Mouse (Mus musculus) lung, postnatal 0 days (tissue): ENCODE measurements at regions not wholly inside any gene's neighbourhood (a gene's known extent, or its start where the extent isn't known, plus 50 kb on each side); places are given as distances from the start of the nearest gene placed in this dataset.
A peak's percentile ranks its signal among the peaks of the same experiment; 100 is the strongest.

Experiments used
- ATAC-seq: fragments of 200-750 bp; cut with Nextera tagmentation; 2 replicates; pipeline ENCODE4 v1.8.0; 2017; ENCODE audit warnings: moderate library complexity
- DNase-seq: peaks from one replicate; pipeline ENCODE4 v3.0.0-alpha.2; 2016; ENCODE audit warnings: low spot score
- H3K27ac ChIP-seq: fragments of 300-500 bp; sonication (generic); 2 replicates; pipeline ENCODE4 v1.5.1; 2014; ENCODE audit warnings: antibody characterized with exemption, mild to moderate bottlenecking, low read length, mixed read lengths
- H3K27me3 ChIP-seq: fragments of 300-500 bp; sonication (generic); replicated peaks from 2 replicates; pipeline ENCODE4 v1.6.1; 2014; ENCODE audit warnings: low read length, mixed read lengths; ENCODE audit not compliant: insufficient read depth
- H3K36me3 ChIP-seq: fragments of 300-500 bp; sonication (generic); 2 replicates; pipeline ENCODE4 v1.6.1; 2014; ENCODE audit warnings: low read length, mixed read lengths; ENCODE audit not compliant: insufficient read depth
- H3K4me1 ChIP-seq: fragments of 300-500 bp; sonication (generic); 2 replicates; pipeline ENCODE4 v1.6.1; 2014; ENCODE audit warnings: antibody characterized with exemption, low read depth, low read length, mixed read lengths; ENCODE audit not compliant: insufficient read depth
- H3K4me2 ChIP-seq: fragments of 300-500 bp; sonication (generic); replicated peaks from 2 replicates; pipeline ENCODE4 v1.6.1; 2014; ENCODE audit warnings: low read depth, mild to moderate bottlenecking, low read length, moderate library complexity, mixed read lengths
- H3K4me3 ChIP-seq: fragments of 300-500 bp; sonication (generic); 2 replicates; pipeline ENCODE4 v1.5.1; 2014; ENCODE audit warnings: low read depth, low read length
- H3K9ac ChIP-seq: fragments of 300-500 bp; sonication (generic); replicated peaks from 2 replicates; pipeline ENCODE4 v1.6.1; 2014; ENCODE audit warnings: low read depth, mild to moderate bottlenecking
- H3K9me3 ChIP-seq: fragments of 300-500 bp; sonication (generic); 2 replicates; pipeline ENCODE4 v1.6.1; 2016; ENCODE audit warnings: low read length, mixed read lengths
- CTCF ChIP-seq: IDR thresholded peaks from 2 replicates; pipeline ENCODE4 v1.5.1; 2016; ENCODE audit warnings: antibody characterized with exemption, mild to moderate bottlenecking
- EP300 ChIP-seq: IDR thresholded peaks from 2 replicates; pipeline ENCODE4 v1.6.1; 2016; ENCODE audit warnings: antibody characterized with exemption, mild to moderate bottlenecking, control low read depth
- WGBS: fragments of 180-500 bp; shearing (Covaris S2); extraction: QIAGEN DNeasy Blood & Tissue Kit; methylation state at CpG from one replicate; pipeline ENCODE4 v1.1.7; 2014; 5-methylcytosine and 5-hydroxymethylcytosine counted together

- H3K36me3 ChIP-seq, result no peaks in the 10 kb centered on the region
- H3K9ac ChIP-seq, result no peak overlapping the region
- H3K27me3 ChIP-seq, result no peaks in the 10 kb centered on the region
- H3K4me2 ChIP-seq, result no peak overlapping the region
- no peak for DNase-seq
- no peak overlapping the region for H3K4me3 ChIP-seq
- no peaks in the 10 kb centered on the region for H3K4me1 ChIP-seq
- H3K27ac ChIP-seq, result no peak overlapping the region
- no peaks in the 10 kb centered on the region; the same call in 1 of the 2 replicates for H3K9me3 ChIP-seq
- no peak for ATAC-seq
- peak; percentile 55 for TF ChIP-seq CTCF
- TF ChIP-seq EP300, result no peak
Observed at GRCm38 (mm10) chr13:56992022-56992421, 96.2 kb upstream of the Trpc7 start.

- Histone ChIP-seq H3K9me3 (no peaks in the 10 kb centered on the region), H3K4me3 (no peak overlapping the region), H3K27ac (no peak overlapping the region), H3K4me2 (no peak overlapping the region), H3K9ac (no peak overlapping the region), H3K27me3 (no peaks in the 10 kb centered on the region), H3K36me3 (no peaks in the 10 kb centered on the region), H3K4me1 (no peaks in the 10 kb centered on the region)
- 79% methylated on average over 3 of the region's 3 CpGs for WGBS
- ATAC-seq (no peak), DNase-seq (no peak)
- TF ChIP-seq CTCF (no peak), EP300 (no peak)
Observed at GRCm38 (mm10) chr13:56974063-56974462, 78.3 kb upstream of the Trpc7 start.

GRCm38 (mm10) chr13:56955358-56955757 lies 59.6 kb upstream of the Trpc7 start:
- H3K4me3 ChIP-seq, result no peak overlapping the region
- DNase-seq (no peak), ATAC-seq (no peak)
- H3K4me2 ChIP-seq, result no peak overlapping the region
- H3K27ac ChIP-seq, result no peak overlapping the region
- no peaks in the 10 kb centered on the region for H3K36me3 ChIP-seq
- TF ChIP-seq CTCF, result peak; percentile 32
- TF ChIP-seq EP300, result no peak
- no peak overlapping the region for H3K9ac ChIP-seq
- 45% methylated on average over 5 of the region's 5 CpGs for WGBS
- H3K4me1 ChIP-seq, result no peaks in the 10 kb centered on the region
- no peaks in the 10 kb centered on the region for H3K9me3 ChIP-seq
- H3K27me3 ChIP-seq, result no peaks in the 10 kb centered on the region

- ATAC-seq (no peak), DNase-seq (no peak)
- Histone ChIP-seq H3K9me3 (no peaks in the 10 kb centered on the region), H3K4me1 (no peaks in the 10 kb centered on the region), H3K27ac (no peak overlapping the region), H3K36me3 (no peaks in the 10 kb centered on the region), H3K4me3 (no peak overlapping the region), H3K9ac (no peak overlapping the region), H3K27me3 (no peaks in the 10 kb centered on the region), H3K4me2 (no peak overlapping the region)
- TF ChIP-seq CTCF, result no peak
- TF ChIP-seq EP300, result no peak
- 82% methylated on average over 6 of the region's 6 CpGs for WGBS
Observed at GRCm38 (mm10) chr13:56948086-56948485, 52.3 kb upstream of the Trpc7 start.

GRCm38 (mm10) chr13:56947266-56947665 lies 51.5 kb upstream of the Trpc7 start:
- Histone ChIP-seq H3K4me1 (no peaks in the 10 kb centered on the region), H3K4me2 (no peak overlapping the region), H3K9ac (no peak overlapping the region), H3K4me3 (no peak overlapping the region), H3K9me3 (no peaks in the 10 kb centered on the region), H3K27ac (no peak overlapping the region), H3K36me3 (no peaks in the 10 kb centered on the region), H3K27me3 (no peaks in the 10 kb centered on the region)
- no peak for DNase-seq
- 61% methylated on average over 7 of the region's 7 CpGs for WGBS
- TF ChIP-seq EP300, result no peak
- TF ChIP-seq CTCF, result no peak
- ATAC-seq, result no peak
